16 mouse cellular contexts compared by ENCODE assay signal in the genomic region with DNA sequence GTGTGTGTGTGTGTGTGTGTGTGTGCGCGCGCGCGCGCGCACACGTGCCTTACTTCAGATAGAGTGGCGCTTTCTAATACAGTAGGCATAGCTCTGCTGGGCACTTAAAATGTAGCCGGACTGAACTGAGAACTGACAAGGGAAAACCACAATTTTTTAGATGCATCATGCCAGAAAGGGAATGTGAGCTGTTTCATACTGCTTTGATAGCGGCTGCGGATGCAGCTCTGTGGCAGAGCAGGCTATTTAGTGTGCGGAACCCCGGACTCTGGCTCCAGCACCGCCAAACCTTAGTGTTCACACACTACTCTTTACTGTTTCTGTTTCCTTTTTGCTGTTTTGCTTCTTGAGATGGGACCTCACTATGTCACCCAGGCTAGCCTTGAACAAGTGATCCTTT.
"Had no signal": no experiment of that assay in that cellular context is flagged by ENCODE, and none has a peak within 500 bp of the region (broad histone marks: within the 10 kb centered on the region; RNA-seq: fewer than 3 reads in every experiment).

No protein-coding gene starts in this region.

- ATAC-seq: hindbrain, embryonic 16.5 days; intestine, embryonic 16.5 days; liver, embryonic 12.5 days had no signal

- DNase-seq: gastrocnemius, postnatal 14 days; gastrocnemius, postnatal 36 days; heart, adult 18-20 months; heart, postnatal 10 days; heart, postnatal 4 days; kidney, adult 11 months; kidney, adult 2 months; kidney, adult 9 months; kidney, postnatal 10 days; kidney, postnatal 25 days; layer of hippocampus, adult 9-11 months; layer of hippocampus, postnatal 36 days; left cerebral cortex, postnatal 4 days had no signal
